Mouse (Mus musculus) liver (tissue): ENCODE measurements around the gene Lrch3.
"Not testable (repeated sequence)": the region's sequence is repeated elsewhere in the genome, so short reads cannot be mapped to it uniquely, and the experiment has no call there.

ENCODE experiments used
- DNase-seq: peaks from one replicate; pipeline ENCODE4 v3.0.0-alpha.2; 2020; ENCODE audit warnings: mixed read lengths

The Lrch3 gene

GRCm38 (mm10) chr16:32913937-32914881 lies at the start of gene Lrch3:
Lrch3 (plus strand) TSS chr16:32914100.
- DNase-seq, result peak; percentile 98

DNA sequence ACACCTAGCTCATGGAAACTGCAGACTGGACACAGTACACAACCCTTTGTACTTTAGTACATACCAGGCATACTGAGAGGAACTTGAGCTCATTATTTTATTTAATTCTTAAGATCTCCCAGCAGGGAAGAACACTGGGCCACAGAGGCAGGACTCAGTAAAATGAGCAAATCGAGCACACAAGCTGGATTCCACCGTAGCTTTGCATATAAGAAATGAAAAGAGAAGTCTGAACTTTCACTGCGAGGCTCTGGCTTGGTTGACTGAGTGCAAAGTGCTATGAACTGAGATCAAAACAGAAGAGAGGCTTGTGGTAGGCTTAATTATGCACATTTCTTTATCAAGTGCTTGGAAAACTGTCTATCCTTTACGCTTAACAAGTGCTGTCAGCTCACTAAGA lies 48.5 kb upstream of the Lrch3 start:
- no peak for DNase-seq

GRCm38 (mm10) chr16:32866713-32867112 lies 47.2 kb upstream of the Lrch3 start:
- no peak for DNase-seq

DNA sequence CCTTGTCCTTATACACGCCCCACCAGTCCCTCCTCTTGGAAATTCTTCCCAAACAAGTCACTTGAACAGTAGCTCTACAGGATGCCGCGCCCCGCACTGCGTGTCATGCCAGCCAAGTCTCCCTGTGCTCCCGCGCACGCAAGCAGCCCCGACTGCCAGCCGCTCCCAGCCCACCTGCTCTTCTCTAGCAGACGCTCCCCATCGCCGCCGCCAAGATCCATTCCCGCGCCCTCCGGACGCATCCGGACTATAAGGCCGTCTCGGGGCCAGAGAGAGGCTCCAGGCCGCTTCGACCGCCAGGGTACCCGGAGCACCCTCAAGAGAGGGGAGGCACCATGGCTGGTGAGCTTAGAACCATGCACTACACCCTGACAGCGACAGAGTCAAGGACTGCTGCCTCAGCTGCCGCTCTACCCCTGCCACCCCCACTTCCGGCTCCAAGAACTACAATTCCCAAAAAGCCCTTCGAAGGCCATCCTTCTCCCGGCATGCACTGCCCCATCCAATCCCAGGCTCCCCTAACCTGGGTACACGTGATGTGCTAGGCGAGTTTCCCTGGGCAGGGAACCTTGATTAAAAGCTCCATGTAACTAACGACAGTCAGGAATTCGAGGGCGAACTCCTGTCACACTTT lies 45.9 kb upstream of the Lrch3 start:
- DNase-seq, result peak; percentile 86

- DNase-seq, result no peak
Observed at GRCm38 (mm10) chr16:32870231-32870630, 43.7 kb upstream of the Lrch3 start.

DNA sequence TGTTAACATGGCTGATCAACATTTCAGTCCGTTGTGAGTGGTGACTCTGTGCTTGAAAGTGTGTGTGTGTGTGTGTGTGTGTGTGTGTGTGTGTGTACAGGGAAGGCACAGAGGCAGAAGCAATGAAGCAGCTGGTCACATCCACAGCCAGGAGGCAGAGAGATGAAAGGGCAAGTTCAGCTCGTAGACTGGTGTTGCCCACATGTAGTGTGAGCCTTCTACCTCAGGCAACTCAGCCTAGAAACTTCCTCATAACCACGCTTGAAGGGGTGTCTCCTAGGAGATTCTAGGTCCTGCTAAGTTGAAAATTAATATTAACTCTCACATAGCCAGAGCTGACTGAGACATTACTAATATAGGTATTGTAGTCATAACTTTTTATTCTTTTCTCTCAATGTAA lies 40.5 kb upstream of the Lrch3 start:
- no peak for DNase-seq

- not testable (repeated sequence) for DNase-seq
Observed at GRCm38 (mm10) chr16:32875281-32875680, 38.6 kb upstream of the Lrch3 start.

GRCm38 (mm10) chr16:32875847-32876246 lies 38.1 kb upstream of the Lrch3 start:
- DNase-seq, result no peak

DNA sequence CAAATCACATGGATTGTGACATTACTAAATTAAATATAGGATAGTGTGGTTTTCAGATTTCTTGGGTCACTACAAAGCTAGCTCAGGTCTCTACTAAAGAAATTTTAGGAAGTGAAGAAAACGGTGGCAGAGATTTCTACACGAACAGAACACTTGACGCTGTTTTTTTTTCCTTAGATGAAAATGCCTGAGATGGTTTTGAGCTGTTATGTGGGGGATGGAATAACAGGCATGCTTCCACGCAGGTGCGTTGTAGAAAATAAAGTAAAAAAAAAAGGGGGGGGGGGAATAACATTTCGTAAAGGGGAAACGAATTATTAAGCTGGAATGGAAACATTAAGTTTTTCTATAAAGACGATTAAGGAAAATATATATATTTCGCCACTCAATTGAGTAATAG lies 37.1 kb upstream of the Lrch3 start:
- DNase-seq, result no peak

DNA sequence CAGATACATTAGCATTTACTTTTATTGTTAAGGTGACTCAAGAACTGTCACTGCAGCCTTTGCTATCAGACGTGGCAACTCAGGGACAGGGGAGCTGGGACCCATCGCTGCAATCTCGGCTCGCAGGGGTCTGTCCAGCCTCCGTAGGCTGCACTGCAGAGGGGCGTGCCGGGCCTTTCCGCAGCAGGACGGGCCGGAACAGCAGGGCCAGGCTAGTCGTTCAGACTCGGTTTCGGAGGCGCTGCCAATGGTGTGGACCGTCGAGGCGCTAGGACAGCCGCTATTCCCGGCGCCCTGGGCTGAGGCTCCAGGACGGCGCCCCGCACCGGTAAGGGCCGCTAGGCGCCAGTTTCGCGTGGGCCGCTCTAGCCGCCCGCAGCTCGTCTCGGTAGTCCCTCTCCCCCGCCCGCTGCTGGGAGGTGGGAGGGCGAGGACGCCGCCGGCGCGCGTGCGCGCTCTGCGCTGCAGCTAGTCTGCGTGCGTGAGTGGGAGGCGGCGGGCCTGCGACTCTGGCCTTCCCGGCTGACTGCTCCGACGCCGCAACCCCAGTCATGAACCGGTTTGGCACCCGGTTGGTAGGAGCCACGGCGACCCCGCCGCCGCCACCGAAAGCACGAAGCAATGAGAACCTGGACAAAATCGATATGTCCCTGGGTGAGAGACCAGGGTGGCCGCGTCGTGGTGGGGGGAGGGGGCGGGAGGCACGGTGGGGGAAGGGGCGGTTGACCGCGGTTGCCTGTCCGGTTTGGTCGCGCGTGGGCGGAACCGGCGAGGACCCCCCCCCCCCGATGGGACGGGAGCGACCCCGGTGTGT lies 36.4 kb upstream of the Lrch3 start, which contains the start of the genes Fyttd1 and Rubcn:
TSS of gene Fyttd1 (plus strand) at position 158 of the 814 bp plus-strand sequence.
TSS of gene Rubcn (minus strand) at position 424 of the 814 bp plus-strand sequence.
- DNase-seq, result peak; percentile 95

- DNase-seq, result peak; percentile 16
Observed at GRCm38 (mm10) chr16:32878157-32878598, 35.7 kb upstream of the Lrch3 start.

GRCm38 (mm10) chr16:32878972-32879926 lies 34.7 kb upstream of the Lrch3 start:
- no peak for DNase-seq

DNA sequence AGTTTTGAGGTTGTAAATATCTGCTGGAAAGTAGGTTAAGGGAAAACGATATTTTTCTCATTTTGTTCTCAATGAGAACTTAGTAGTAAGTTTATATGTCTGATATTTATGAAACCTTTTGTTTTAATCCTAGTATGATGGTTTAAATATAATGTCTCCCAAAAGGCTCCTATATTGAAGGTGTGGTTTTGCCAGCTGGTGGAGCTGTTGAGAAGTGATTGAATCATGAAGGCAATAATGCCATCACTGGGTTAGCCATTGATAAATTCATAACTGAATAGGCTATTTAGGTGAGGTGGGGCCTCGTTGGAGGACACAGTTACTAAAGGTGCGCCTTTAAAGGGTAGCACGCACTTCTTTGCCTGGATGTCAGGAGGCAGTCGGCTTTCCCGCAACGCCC lies 32.4 kb upstream of the Lrch3 start:
- DNase-seq, result no peak

- no peak for DNase-seq
Observed at GRCm38 (mm10) chr16:32887996-32888395, 25.9 kb upstream of the Lrch3 start.

- DNase-seq, result no peak
Observed at GRCm38 (mm10) chr16:32889881-32890280, 24.0 kb upstream of the Lrch3 start.

GRCm38 (mm10) chr16:32896126-32896525 lies 17.8 kb upstream of the Lrch3 start:
- no peak for DNase-seq

- no peak for DNase-seq
Observed at GRCm38 (mm10) chr16:32901360-32902050, 12.4 kb upstream of the Lrch3 start.

DNA sequence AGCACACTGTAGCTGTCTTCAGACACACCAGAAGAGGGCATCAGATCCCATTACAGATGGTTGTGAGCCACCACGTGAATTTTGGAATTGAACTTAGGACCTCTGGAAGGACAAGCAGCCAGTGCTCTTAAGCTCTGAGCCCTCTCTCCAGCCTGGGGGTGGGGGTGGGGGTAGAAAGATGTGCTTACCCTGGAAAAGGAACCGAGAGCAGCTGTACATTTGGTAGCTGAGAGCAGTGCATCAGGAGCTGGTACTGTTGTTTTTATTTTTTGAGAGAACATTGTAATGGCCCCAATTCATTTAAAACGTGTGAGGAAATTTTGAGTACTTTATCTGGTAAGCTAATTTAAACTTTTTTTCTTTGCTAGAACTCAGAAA lies 11.9 kb upstream of the Lrch3 start:
- no peak for DNase-seq

DNA sequence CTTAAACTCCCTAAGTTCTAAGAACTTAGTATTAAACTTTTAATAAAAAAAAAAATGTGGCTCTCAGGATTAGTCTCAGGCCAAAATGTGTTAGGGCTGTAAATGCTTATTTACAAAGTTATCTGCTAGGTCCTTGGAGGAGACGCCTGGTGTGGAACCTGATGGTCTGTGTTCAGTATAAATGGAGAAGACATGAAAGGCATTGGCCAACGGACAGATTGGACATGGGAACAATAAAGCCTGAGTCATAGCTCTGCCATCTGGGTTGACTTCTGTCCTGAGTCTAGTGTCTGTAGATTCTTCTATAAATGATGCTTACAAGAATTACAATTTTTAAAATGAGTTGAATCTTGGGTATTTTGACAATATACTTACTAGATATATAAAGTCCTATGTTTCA lies 7.7 kb upstream of the Lrch3 start:
- DNase-seq, result no peak

- DNase-seq, result no peak
Observed at GRCm38 (mm10) chr16:32906727-32907126, 7.2 kb upstream of the Lrch3 start.

- DNase-seq, result no peak
Observed at GRCm38 (mm10) chr16:32913212-32913611, 688 bp upstream of the Lrch3 start.
